Mouse (Mus musculus) right cerebral cortex, postnatal 10 days (tissue): ENCODE results near the gene Phlda1.

ENCODE experiments used
- DNase-seq, 2 experiments: peaks; one replicate each; pipeline ENCODE4 v3.0.0; 2021; ENCODE audit warnings: low spot score in 2 of 2

Gene Phlda1

DNA sequence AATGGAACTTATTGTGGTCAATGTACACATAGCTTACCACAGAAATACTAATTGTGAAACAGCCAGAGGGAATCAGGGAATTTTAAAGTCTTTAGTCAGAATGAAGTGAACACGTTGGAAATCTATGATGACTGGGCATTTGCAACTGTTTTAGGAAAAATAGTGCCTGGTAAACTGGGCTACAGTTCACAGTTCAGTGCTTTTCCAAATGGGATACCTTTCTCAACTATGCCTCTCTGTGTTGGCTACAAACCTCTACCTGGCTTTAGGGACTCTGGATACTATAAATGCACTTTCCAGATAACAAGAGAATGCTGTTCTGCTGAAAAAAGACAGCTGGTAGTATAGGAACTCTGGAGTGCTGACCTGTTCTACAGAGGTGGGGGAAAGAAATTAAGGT lies 1.5 kb upstream of the Phlda1 start:
- no peak for DNase-seq

GRCm38 (mm10) chr10:111505406-111505805 lies 680 bp upstream of the Phlda1 start:
- peak in 1 of 2 experiments; percentile 56 for DNase-seq

GRCm38 (mm10) chr10:111506926-111507459 lies 907 bp downstream of the Phlda1 start:
- DNase-seq, result peak; percentile 54 to 62

DNA sequence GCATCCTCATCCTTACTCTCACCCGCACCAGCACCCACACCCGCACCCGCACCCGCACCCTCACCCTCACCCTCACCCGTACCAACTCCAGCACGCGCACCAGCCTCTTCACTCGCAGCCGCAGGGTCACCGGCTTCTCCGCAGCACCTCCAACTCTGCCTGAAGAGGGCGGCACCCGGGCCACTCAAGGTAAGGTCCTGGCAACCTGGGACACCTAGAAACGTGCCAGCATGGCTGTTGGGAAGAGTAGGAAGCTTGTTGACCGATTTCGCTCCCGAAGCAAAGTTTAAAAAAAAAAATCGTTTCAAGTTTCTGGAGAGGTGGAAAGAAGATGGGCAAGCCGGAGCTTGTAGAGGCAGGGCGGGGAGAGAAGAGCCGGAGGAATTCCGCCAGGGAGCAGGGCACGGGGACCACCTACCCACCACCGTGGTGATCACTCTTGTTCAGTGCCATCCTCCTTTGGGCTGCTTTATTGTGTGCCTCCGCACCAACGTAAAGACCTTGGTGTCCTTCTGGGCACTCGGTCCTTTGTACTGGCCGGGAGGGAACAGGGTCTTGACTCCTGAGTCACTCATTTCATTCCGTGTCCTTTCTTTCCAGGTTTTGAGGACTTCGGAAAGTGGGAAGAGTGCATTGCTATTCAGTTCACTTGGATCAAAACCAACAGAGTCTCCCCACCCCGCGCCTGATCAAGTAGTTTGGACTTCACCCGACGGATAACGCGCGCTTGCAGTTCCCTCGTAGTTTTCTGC lies 1.6 kb downstream of the Phlda1 start:
- peak; percentile 78 to 80 for DNase-seq

DNA sequence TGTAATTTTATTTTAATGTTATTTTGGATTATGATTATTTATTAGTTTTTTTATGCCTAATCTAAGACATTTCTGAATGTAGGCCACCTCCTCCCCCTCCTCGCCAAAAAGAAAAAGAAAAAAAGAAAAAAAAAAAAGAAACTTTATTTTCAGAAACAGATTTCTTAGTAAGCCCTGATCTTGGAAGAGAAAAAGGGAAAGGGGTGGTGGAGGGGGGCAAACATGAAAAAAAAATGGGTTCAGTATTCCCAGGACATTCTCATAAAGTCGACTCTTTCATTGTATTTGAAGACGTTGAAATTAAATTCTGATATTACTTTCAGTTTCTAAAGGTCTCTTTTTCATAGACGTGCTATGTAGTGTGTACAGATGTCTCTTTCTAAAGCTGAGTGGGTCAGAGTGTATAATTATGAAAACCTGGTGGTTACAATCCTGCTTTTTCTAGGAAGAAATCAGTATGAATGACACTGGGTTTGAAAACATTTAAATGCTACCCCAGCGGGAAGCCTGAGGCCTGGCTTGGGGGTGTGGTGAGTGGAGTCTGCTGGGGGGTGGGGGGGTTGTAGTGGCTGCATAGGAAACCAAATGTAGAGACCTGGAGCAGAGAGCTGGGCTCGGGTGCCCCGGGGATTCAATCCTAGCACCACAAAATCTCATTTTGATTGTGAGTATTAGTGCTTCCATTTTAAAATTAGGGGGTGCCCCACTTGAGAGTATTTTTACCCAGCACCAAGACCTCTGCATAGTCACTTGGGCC lies 2.4 kb downstream of the Phlda1 start:
- no peak for DNase-seq

DNA sequence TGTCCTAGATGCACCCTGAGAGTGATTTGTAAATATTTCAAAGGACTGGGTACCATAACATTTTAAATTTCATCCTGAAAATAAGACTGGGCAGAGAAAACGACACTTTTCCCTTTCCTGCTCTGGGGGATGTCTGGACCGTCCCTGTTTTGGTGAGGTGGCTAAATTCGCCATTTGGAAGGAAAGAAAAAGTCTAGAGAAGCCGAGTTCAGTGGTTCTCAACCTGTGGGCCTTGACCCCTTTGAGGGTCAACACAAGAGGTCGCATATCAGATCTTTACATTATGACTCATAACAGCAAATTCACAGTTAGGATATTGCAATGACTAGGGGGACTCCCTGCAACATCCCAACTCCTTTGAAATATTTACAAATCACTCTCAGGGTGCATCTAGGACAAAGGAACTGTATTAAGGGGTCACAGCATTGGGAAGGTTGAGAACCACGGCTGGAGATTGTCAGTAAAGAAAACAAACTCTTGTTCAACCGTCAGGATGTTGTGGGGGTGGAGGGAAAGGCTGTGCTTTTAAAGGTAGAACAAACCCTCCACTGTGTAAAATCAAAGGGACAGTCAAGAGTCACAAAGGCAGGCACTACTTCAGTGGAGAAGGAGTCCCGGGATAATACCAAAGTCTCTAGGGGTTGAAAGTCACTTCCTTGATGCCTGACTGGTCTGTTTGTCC lies 3.2 kb downstream of the Phlda1 start:
- DNase-seq, result no peak

DNA sequence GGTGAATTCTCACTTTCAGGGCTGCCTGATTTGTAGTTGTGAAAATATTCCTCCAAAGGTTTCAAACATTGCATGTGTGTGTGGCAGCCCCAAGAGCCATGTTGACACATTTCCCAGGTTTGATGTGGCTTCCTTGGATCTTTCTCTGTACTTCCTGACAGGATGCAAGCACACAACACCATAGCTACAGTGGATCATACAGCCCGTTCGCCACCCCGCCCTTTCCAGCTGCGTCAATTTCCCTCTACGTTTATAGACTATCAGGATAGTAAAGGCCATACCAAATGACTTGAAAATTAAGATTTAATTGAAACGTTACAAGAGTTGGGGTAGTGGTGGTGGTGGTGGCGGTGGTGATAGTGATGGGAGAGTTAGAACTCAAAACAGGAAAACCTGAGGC lies 3.9 kb downstream of the Phlda1 start:
- no peak for DNase-seq

DNA sequence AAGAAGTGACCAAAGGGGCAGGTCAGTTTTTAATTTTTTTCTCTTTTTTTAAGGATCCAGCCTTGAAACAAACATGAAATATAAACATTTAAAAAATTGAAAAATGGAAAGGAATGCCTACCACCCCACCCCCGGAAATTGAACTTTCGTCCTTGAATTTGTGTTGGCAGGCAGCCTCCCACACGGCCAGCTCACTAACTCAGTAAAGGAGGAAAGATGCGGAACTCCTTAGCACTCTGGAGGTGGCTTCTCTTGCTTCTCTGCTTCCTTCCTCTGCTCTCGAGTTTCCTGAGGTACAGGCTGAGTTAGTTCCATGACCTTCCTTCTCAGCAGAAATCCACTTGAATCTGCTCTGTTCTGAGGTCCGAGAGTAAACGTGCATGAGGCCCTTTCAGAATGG lies 4.7 kb downstream of the Phlda1 start:
- no peak for DNase-seq

GRCm38 (mm10) chr10:111512036-111512568 lies 6.0 kb downstream of the Phlda1 start:
- DNase-seq, result no peak

GRCm38 (mm10) chr10:111514282-111514885 lies 8.3 kb downstream of the Phlda1 start:
- no peak for DNase-seq

DNA sequence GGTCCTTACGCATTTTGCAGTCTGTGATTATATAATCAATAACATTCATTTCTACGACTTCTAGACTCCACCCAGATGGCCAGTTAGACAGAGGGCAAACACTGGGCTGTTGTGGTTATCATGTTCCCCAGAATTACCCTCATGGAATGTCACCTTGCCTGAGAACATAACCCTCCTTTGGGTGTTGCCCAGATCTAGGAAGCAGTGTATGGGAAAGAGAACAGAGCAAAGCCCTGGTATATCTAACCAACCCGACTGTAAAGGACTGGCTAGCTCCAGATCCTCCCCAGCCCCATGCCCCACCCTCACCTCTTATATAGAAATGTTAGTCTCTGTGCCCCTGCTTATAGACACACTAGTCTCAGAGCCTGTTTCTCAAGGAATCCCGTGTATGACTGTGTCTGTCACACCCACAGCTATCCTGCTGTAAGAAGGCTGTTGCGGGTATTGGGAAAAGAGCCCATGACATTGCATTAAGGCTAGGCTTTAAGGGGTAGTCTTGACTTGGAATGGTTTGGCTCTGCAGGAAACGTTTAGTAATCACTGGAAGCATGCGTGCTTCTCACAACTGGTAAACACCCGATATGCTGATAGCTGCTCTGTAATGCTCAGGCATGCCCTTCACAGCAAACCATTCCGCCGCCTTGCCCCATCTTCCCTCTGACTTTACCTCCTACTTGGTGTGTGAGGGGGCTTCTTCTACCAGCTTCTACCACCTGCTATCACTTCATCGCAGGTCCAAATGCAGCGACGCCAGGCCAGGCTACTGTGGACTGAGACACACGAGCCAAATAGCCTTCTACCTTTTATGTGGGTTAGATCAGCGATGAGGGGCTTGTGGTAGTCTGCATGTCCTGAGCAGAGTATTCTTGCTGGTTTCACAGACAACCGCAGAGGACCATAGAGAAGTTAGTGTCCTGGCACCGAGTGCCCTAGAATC lies 9.3 kb downstream of the Phlda1 start:
- DNase-seq, result no peak

DNA sequence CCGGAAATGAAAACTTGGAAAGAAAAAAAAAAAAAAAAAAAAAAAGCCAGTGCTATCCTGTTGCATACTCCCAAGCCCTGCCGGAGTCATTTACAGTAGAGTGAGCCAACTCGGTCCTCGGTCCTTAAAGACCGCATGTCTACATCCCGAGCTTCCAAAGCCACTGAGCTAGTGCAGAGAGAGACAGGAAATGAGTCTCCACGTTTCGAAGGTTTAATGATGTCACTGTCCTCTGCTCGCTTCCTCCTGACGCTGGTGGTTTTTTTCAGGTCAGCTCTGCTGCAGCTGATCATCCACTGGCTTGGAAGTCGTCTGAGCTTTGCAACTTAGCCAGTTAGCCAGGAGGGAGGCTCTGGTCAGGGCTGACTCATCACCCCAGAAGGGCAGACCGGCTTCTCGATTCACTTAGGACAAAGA lies 10.1 kb downstream of the Phlda1 start:
- no peak for DNase-seq

DNA sequence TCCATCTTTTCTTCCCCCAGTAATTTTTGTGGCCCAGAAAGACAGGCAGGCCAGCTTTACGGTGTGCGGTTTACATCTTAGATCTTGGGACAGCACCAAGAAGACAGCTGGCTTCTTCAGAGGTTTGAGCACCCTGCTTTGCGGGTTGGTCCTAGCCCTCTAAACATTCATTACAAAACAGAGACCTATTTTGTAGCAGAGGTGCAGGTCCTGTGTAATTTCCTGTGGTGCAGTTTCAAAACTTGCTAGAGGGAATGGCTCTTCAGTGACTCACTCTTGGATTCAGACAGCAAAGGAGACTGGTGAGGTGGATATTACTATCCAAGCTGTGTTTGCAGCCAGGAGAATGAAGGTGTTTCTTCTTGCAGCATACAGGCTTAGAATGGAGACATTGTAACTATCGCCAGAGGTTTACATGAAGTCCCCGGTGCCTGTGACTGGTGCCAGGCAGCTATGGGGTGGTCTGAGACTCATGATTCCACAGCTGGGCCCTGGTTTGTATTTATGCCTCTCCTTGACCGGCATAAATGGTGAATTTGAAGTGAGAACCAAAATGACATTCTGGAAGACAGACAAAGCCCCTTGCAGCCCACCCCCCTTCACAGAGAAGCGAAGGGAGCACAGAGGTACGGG lies 10.8 kb downstream of the Phlda1 start:
- DNase-seq, result no peak

- DNase-seq, result no peak
Observed at GRCm38 (mm10) chr10:111518350-111518749, 12.3 kb downstream of the Phlda1 start.

GRCm38 (mm10) chr10:111519620-111520370 lies 13.7 kb downstream of the Phlda1 start:
- no peak for DNase-seq

- DNase-seq, result no peak
Observed at GRCm38 (mm10) chr10:111520621-111521020, 14.5 kb downstream of the Phlda1 start.

DNA sequence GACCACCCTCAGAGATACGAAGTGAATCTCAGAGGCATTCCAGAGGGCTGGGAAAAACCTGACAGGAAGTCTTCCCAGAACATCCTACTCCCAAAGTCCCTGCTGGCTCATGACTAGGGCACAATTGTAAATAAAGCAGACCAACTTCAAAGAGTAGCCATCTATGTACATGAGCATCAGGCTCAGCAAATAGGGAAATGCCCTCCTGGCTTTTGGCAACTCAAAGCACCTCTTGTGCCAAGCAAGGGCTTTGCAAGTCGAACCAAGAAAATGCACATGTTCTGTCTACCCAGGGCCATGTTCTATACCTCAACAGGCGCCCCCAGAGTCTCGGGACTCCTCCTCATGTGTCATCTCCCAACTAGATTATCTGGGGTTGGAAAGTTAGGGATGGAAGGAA lies 15.6 kb downstream of the Phlda1 start:
- DNase-seq, result no peak

DNA sequence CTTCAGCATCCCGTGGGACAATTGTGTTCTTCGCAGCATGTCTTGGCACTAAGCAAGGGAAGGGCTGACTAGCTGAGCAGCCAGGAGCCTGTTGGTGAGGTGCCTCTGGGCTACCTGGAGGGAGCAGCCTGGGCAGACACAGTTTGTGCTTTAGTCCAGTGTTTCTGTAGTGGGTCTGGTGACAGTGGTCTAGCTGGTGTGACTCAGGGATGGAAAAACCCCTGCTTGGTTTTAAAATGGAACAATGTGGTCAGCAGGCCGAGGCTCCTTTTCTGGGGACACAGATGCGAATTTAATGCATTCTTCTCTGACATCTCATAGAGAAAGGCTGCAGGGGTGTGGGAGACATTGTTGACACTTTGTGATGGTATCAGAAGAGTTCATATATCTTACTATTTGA lies 16.1 kb downstream of the Phlda1 start:
- no peak for DNase-seq

DNA sequence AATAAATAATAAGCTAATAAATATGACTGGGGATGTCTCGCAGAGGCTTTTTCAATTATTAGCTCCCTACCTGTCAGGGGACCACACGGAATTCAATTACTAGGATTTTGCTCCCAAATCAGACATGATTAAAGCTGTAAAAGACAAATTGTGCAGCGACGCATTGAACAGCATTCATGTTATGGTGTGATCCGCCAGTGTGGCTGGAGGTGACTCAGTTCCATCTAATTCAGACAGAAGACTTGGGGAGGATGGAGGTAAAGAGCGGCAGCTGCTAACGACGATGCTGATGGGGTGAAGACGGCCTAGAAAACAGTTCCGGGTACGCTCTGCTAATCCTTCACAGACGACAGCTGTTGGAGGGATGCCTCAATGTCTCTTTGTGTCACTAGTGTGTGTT lies 17.8 kb downstream of the Phlda1 start:
- no peak for DNase-seq
